Mouse (Mus musculus) bone marrow macrophage, adult 2 months (primary cell): ENCODE measurements around the gene Clba1.

Experiments used
- CTCF ChIP-seq: IDR thresholded peaks from 2 replicates; pipeline ENCODE4 v1.5.1; 2012; ENCODE audit warnings: low read depth, mild to moderate bottlenecking, low read length, moderate library complexity
- POLR2A ChIP-seq: IDR thresholded peaks from 2 replicates; pipeline ENCODE4 v1.6.1; 2012; ENCODE audit warnings: mild to moderate bottlenecking, low read depth, low read length, borderline replicate concordance

- TF ChIP-seq CTCF = no peak
- TF ChIP-seq POLR2A = no peak
These were observed 12.5 kb downstream of the Clba1 start for GRCm38 (mm10) chr12:112821216-112821615.
